Mouse (Mus musculus) erythroblast, embryonic 14.5 days (primary cell): ENCODE data around the gene Slc16a6. TPM values are rescaled to one million over a fixed set of nuclear protein-coding genes. Genes with fewer than 3 reads are reported as not detected.

Source experiments
- H3K27me3 ChIP-seq: 2 replicates; pipeline ENCODE4 v1.6.1; 2012; ENCODE audit warnings: inconsistent platforms; ENCODE audit not compliant: control insufficient read depth
- H3K36me3 ChIP-seq: 2 replicates; pipeline ENCODE4 v1.6.1; 2012; ENCODE audit warnings: mild to moderate bottlenecking, inconsistent platforms; ENCODE audit not compliant: control insufficient read depth
- H3K4me1 ChIP-seq: 2 replicates; pipeline ENCODE4 v1.6.1; 2012; ENCODE audit warnings: inconsistent platforms; ENCODE audit not compliant: control insufficient read depth
- H3K4me3 ChIP-seq: replicated peaks from 2 replicates; pipeline ENCODE3; 2012; ENCODE audit warnings: moderate library complexity, mild to moderate bottlenecking, inconsistent platforms
- H3K9me3 ChIP-seq: 2 replicates; pipeline ENCODE4 v1.6.1; 2012; ENCODE audit warnings: low read length, inconsistent platforms, mixed read lengths; ENCODE audit not compliant: control insufficient read depth
- GATA1 ChIP-seq: IDR thresholded peaks from 2 replicates; pipeline ENCODE4 v1.6.1; 2012; ENCODE audit warnings: low read length, inconsistent platforms, mixed read lengths
- TAL1 ChIP-seq: IDR thresholded peaks from 3 replicates; pipeline ENCODE4 v1.6.1; 2012; ENCODE audit warnings: low read length, inconsistent platforms, mixed read lengths
- polyA plus RNA-seq: library from polyadenylated mRNA; stranded (reverse); fragments of >175 nt; gene quantifications from 2 replicates; pipeline ENCODE4 v1.2.3, GENCODE M21; 2012

The Slc16a6 gene
- polyA plus RNA-seq, 1 experiment = 5.3 TPM

- Histone ChIP-seq H3K4me3 (no peak overlapping the region), H3K4me1 (peaks cover 35% of the 10 kb centered on the region), H3K9me3 (no peaks in the 10 kb centered on the region), H3K36me3 (peaks cover 4% of the 10 kb centered on the region), H3K27me3 (no peaks in the 10 kb centered on the region)
- TF ChIP-seq GATA1 (no peak), TAL1 (no peak)
Measured at GRCm38 (mm10) chr11:109487991-109488684, 14.7 kb upstream of the Slc16a6 start.

- H3K36me3 ChIP-seq = peaks cover 4% of the 10 kb centered on the region
- H3K27me3 ChIP-seq = no peaks in the 10 kb centered on the region
- TF ChIP-seq GATA1 (no peak), TAL1 (no peak)
- peaks cover 2% of the 10 kb centered on the region; the same call in 1 of the 2 replicates for H3K9me3 ChIP-seq
- peaks cover 25% of the 10 kb centered on the region for H3K4me1 ChIP-seq
- H3K4me3 ChIP-seq = no peak overlapping the region
Measured at GRCm38 (mm10) chr11:109487111-109487510, 13.7 kb upstream of the Slc16a6 start.

- Histone ChIP-seq H3K4me3 (no peak overlapping the region), H3K27me3 (no peaks in the 10 kb centered on the region)
Measured at GRCm38 (mm10) chr11:109485398-109486045, 12.1 kb upstream of the Slc16a6 start.

GRCm38 (mm10) chr11:109480440-109480839, 7.0 kb upstream of the Slc16a6 start:
- Histone ChIP-seq H3K36me3 (peaks cover 2% of the 10 kb centered on the region; the same call in 1 of the 2 replicates), H3K27me3 (no peaks in the 10 kb centered on the region), H3K4me3 (no peak overlapping the region), H3K9me3 (peaks cover 2% of the 10 kb centered on the region; the same call in 1 of the 2 replicates), H3K4me1 (peaks cover 54% of the 10 kb centered on the region)
- no peak for TF ChIP-seq GATA1
- no peak for TF ChIP-seq TAL1

More at GRCm38 (mm10) chr11:109485398-109486045, 12.1 kb upstream of the Slc16a6 start:
- no peak for TF ChIP-seq TAL1
- TF ChIP-seq GATA1 = no peak
- peaks cover 2% of the 10 kb centered on the region; the same call in 1 of the 2 replicates for H3K9me3 ChIP-seq
- H3K36me3 ChIP-seq = no peaks in the 10 kb centered on the region
- peaks cover 18% of the 10 kb centered on the region for H3K4me1 ChIP-seq

- TF ChIP-seq GATA1 (no peak), TAL1 (no peak)
- no peak overlapping the region for H3K4me3 ChIP-seq
- no peaks in the 10 kb centered on the region for H3K27me3 ChIP-seq
- peaks cover 53% of the 10 kb centered on the region for H3K4me1 ChIP-seq
- peaks cover 2% of the 10 kb centered on the region; the same call in 1 of the 2 replicates for H3K36me3 ChIP-seq
- peaks cover 2% of the 10 kb centered on the region; the same call in 1 of the 2 replicates for H3K9me3 ChIP-seq
Measured at GRCm38 (mm10) chr11:109479575-109480285, 6.3 kb upstream of the Slc16a6 start.

GRCm38 (mm10) chr11:109477606-109478380, 4.4 kb upstream of the Slc16a6 start:
- H3K9me3 ChIP-seq = peaks cover 1% of the 10 kb centered on the region; the same call in 1 of the 2 replicates
- no peak overlapping the region for H3K4me3 ChIP-seq
- peaks cover 67% of the 10 kb centered on the region for H3K4me1 ChIP-seq
- peaks cover 2% of the 10 kb centered on the region; the same call in 1 of the 2 replicates for H3K36me3 ChIP-seq
- TF ChIP-seq GATA1 (no peak), TAL1 (no peak)
- no peaks in the 10 kb centered on the region for H3K27me3 ChIP-seq

GRCm38 (mm10) chr11:109476653-109477052, 3.3 kb upstream of the Slc16a6 start:
- peaks cover 67% of the 10 kb centered on the region for H3K4me1 ChIP-seq
- no peak for TF ChIP-seq GATA1
- TF ChIP-seq TAL1 = no peak
- no peak overlapping the region for H3K4me3 ChIP-seq
- no peaks in the 10 kb centered on the region for H3K9me3 ChIP-seq
- H3K36me3 ChIP-seq = peaks cover 2% of the 10 kb centered on the region; the same call in 1 of the 2 replicates
- no peaks in the 10 kb centered on the region for H3K27me3 ChIP-seq

- Histone ChIP-seq H3K9me3 (no peaks in the 10 kb centered on the region), H3K27me3 (no peaks in the 10 kb centered on the region), H3K4me3 (no peak overlapping the region), H3K4me1 (peaks cover 68% of the 10 kb centered on the region), H3K36me3 (peaks cover 6% of the 10 kb centered on the region)
- TF ChIP-seq TAL1 (no peak), GATA1 (no peak)
Measured at GRCm38 (mm10) chr11:109476241-109476640, 2.8 kb upstream of the Slc16a6 start.
